Mouse (Mus musculus): ENCODE measurements around the gene Dlgap4. TPM values are rescaled to one million over a fixed set of nuclear protein-coding genes. Genes with fewer than 3 reads are reported as not detected.

The Dlgap4 gene
- total and polyA plus RNA-seq, 3 experiments, result 12.4 to 38.5 (median 12.7) TPM

DNA sequence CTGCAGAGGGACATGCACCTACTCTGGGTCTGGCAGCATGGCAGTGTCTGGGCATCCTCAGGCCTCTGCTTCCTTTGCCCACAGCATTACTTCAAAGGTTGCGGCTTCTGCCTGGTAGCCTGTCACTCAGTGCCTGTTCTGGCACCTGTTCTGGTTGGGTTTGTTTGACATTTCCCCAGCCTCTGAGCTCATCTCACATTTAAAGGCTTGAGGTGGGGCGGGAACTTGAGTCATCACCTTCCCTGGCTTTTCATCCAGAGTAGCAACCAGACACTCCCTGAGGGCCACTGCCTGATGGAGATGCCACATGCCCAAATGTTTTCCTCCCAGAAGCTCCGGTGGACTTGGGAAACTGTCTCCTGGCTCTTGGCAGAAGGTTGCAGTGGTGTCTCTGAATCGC lies 111.4 kb downstream of the Dlgap4 start:
- H3K79me2 ChIP-seq (replicated peaks; ENCODE audit: control insufficient read depth, extremely low read depth, insufficient read depth, poor library complexity, severe bottlenecking), result no peaks in the 10 kb centered on the region
- H3K9ac ChIP-seq (ENCODE audit: insufficient read depth, low read depth), result no peak overlapping the region
- DNase-seq (ENCODE audit: extremely low read depth), result no peak
- peaks cover 2 to 65% of the 10 kb centered on the region in 2 experiments; a peak in 2 of 4 replicates for H3K4me1 ChIP-seq (ENCODE audit: control insufficient read depth in 1 of 2, insufficient read depth in 2 of 2)
- H3K36me3 ChIP-seq (replicated peaks in 1 of 2; ENCODE audit: control insufficient read depth in 1 of 2, insufficient read depth in 1 of 2, low read length in 1 of 2), result peaks cover 0 to 16% of the 10 kb centered on the region in 2 experiments
- no peaks in the 10 kb centered on the region for H3K27me3 ChIP-seq (replicated peaks)
- dilution Hi-C loops (cut with MboI; ENCODE audit: extremely low pct_ligation_motif_present, extremely low pct_unique_long_range_greater_than_20kb, low sequenced_read_pairs), result no loop called here
- H3K4me2 ChIP-seq (ENCODE audit: insufficient read depth, low read depth, poor library complexity, severe bottlenecking), result no peak overlapping the region
- in situ Hi-C loops (cut with MboI; ENCODE audit: low pct_ligation_motif_present, low pct_unique_long_range_greater_than_20kb, low sequenced_read_pairs), result loop anchor here (5.0 kb wide), 1 partner anchor 32 kb away; no protein-coding TSS in a partner anchor
- H3K27ac ChIP-seq (ENCODE audit: insufficient read depth, low read depth), result no peak overlapping the region
- H3K9me3 ChIP-seq (replicated peaks; ENCODE audit: low read length), result no peaks in the 10 kb centered on the region
- H3K4me3 ChIP-seq (replicated peaks in 1 of 3; ENCODE audit: low read depth in 2 of 3, low read length in 2 of 3, poor library complexity in 1 of 3), result no peak overlapping the region
- TF ChIP-seq TBP (conservative IDR thresholded peaks at IDR 0.05; ENCODE audit: low read depth, low read length), result no peak
- no peak for TF ChIP-seq TCF12 (IDR thresholded peaks at IDR 0.05; ENCODE audit: low read depth, low read length)
- no peak for TF ChIP-seq JUND (conservative IDR thresholded peaks at IDR 0.05; ENCODE audit: low read depth, low read length)
- no peak for TF ChIP-seq PAX5 (IDR thresholded peaks at IDR 0.05; ENCODE audit: low read length)
- TF ChIP-seq SIN3A (IDR thresholded peaks at IDR 0.05; ENCODE audit: low read length), result no peak
- no peak for TF ChIP-seq CTCF (conservative IDR thresholded peaks at IDR 0.05 in 1 of 2, IDR thresholded peaks at IDR 0.05 in 1 of 2; ENCODE audit: low read depth in 2 of 2, low read length in 2 of 2)
- TF ChIP-seq NELFE (IDR thresholded peaks at IDR 0.05; ENCODE audit: low read depth, low read length), result no peak
- TF ChIP-seq UBTF (IDR thresholded peaks at IDR 0.05; ENCODE audit: low read depth, low read length), result no peak

GRCm38 (mm10) chr2:156726344-156726743 lies 112.8 kb downstream of the Dlgap4 start:
- Histone ChIP-seq H3K27ac (ENCODE audit: insufficient read depth, low read depth) (no peak overlapping the region), H3K9me3 (replicated peaks; ENCODE audit: low read length) (no peaks in the 10 kb centered on the region), H3K27me3 (replicated peaks) (no peaks in the 10 kb centered on the region), H3K4me1 (ENCODE audit: control insufficient read depth in 1 of 2, insufficient read depth in 2 of 2) (peaks cover 3 to 74% of the 10 kb centered on the region in 2 experiments; a peak in 2 of 4 replicates), H3K79me2 (replicated peaks; ENCODE audit: control insufficient read depth, extremely low read depth, insufficient read depth, poor library complexity, severe bottlenecking) (no peaks in the 10 kb centered on the region), H3K4me2 (ENCODE audit: insufficient read depth, low read depth, poor library complexity, severe bottlenecking) (no peak overlapping the region), H3K9ac (ENCODE audit: insufficient read depth, low read depth) (no peak overlapping the region), H3K4me3 (replicated peaks in 1 of 3; ENCODE audit: low read depth in 2 of 3, low read length in 2 of 3, poor library complexity in 1 of 3) (no peak overlapping the region), H3K36me3 (replicated peaks in 1 of 2; ENCODE audit: control insufficient read depth in 1 of 2, insufficient read depth in 1 of 2, low read length in 1 of 2) (peaks cover 0 to 16% of the 10 kb centered on the region in 2 experiments)
- in situ Hi-C loops (cut with MboI; ENCODE audit: low pct_ligation_motif_present, low pct_unique_long_range_greater_than_20kb, low sequenced_read_pairs) (no loop called here), dilution Hi-C loops (cut with MboI; ENCODE audit: extremely low pct_ligation_motif_present, extremely low pct_unique_long_range_greater_than_20kb, low sequenced_read_pairs) (no loop called here)
- TF ChIP-seq JUND (conservative IDR thresholded peaks at IDR 0.05; ENCODE audit: low read depth, low read length) (no peak), USF1 (IDR thresholded peaks at IDR 0.05; ENCODE audit: low read depth, low read length) (no peak), BHLHE40 (IDR thresholded peaks at IDR 0.05; ENCODE audit: low read depth, low read length) (no peak), PAX5 (IDR thresholded peaks at IDR 0.05; ENCODE audit: low read length) (no peak)
- DNase-seq (ENCODE audit: extremely low read depth), result no peak

GRCm38 (mm10) chr2:156726878-156727277 lies 113.4 kb downstream of the Dlgap4 start:
- Histone ChIP-seq H3K9me3 (replicated peaks; ENCODE audit: low read length) (no peaks in the 10 kb centered on the region), H3K79me2 (replicated peaks; ENCODE audit: control insufficient read depth, extremely low read depth, insufficient read depth, poor library complexity, severe bottlenecking) (no peaks in the 10 kb centered on the region), H3K27me3 (replicated peaks) (no peaks in the 10 kb centered on the region), H3K9ac (ENCODE audit: insufficient read depth, low read depth) (no peak overlapping the region), H3K4me3 (replicated peaks in 1 of 3; ENCODE audit: low read depth in 2 of 3, low read length in 2 of 3, poor library complexity in 1 of 3) (no peak overlapping the region), H3K27ac (ENCODE audit: insufficient read depth, low read depth) (no peak overlapping the region), H3K4me2 (ENCODE audit: insufficient read depth, low read depth, poor library complexity, severe bottlenecking) (no peak overlapping the region), H3K36me3 (replicated peaks in 1 of 2; ENCODE audit: control insufficient read depth in 1 of 2, insufficient read depth in 1 of 2, low read length in 1 of 2) (peaks cover 0 to 16% of the 10 kb centered on the region in 2 experiments), H3K4me1 (ENCODE audit: control insufficient read depth in 1 of 2, insufficient read depth in 2 of 2) (peaks cover 6 to 80% of the 10 kb centered on the region in 2 experiments; a peak in 2 of 4 replicates)
- dilution Hi-C loops (cut with MboI; ENCODE audit: extremely low pct_ligation_motif_present, extremely low pct_unique_long_range_greater_than_20kb, low sequenced_read_pairs) (no loop called here), in situ Hi-C loops (cut with MboI; ENCODE audit: low pct_ligation_motif_present, low pct_unique_long_range_greater_than_20kb, low sequenced_read_pairs) (no loop called here)
- TF ChIP-seq CHD1 (IDR thresholded peaks at IDR 0.05; ENCODE audit: low read depth, low read length) (no peak), MEF2A (IDR thresholded peaks at IDR 0.05; ENCODE audit: borderline replicate concordance, low read depth, low read length) (no peak), UBTF (IDR thresholded peaks at IDR 0.05; ENCODE audit: low read depth, low read length) (no peak), SMC3 (IDR thresholded peaks at IDR 0.05; ENCODE audit: low read depth, low read length) (no peak), ZKSCAN1 (IDR thresholded peaks at IDR 0.05; ENCODE audit: borderline replicate concordance, low read depth, low read length) (no peak), HCFC1 (IDR thresholded peaks at IDR 0.05; ENCODE audit: low read depth, low read length) (no peak), GABPA (IDR thresholded peaks at IDR 0.05; ENCODE audit: insufficient replicate concordance, low read depth, low read length) (no peak), NELFE (IDR thresholded peaks at IDR 0.05; ENCODE audit: low read depth, low read length) (no peak), CHD2 (IDR thresholded peaks at IDR 0.05; ENCODE audit: low read length) (no peak), IRF4 (IDR thresholded peaks at IDR 0.05; ENCODE audit: low read depth, low read length) (no peak)
- no peak for DNase-seq (ENCODE audit: extremely low read depth)
